In the genomic region with DNA sequence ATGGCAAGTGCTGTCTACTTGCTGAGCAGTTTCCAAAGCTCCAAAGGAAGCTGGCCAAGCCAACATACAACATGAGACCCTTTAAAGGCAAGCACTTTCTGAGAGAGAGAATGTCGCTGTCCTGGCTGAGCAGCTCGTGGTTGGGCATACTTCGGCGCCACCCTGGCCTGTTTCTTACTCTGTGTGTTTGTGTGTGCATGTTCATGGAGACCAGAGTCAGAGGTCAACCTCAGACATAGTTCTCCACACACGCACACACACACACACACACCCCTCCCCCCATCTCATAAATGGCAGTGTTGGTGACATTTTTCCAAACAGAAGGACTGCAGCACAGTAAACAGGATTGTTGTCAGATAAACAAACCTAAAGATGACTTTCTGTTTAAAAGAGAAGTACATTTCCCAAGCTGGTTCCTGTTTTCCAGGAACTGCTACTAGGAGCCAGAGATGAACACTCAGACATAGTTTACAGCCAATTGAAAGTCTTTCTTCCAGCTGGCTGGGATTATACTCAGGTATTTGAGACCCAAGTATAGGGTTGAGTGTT, we compare ENCODE assay signal across 21 mouse cellular contexts.
"Had no signal": no experiment of that assay in that cellular context is flagged by ENCODE, and none has a peak within 500 bp of the region (broad histone marks: within the 10 kb centered on the region; RNA-seq: fewer than 3 reads in every experiment).

No protein-coding gene starts in this region.

- H3K27me3 ChIP-seq: limb, embryonic 12.5 days; limb, embryonic 15.5 days; midbrain, embryonic 12.5 days; midbrain, embryonic 15.5 days; neural tube, embryonic 13.5 days; stomach, embryonic 15.5 days had no signal

- ATAC-seq: inflammation-experienced regulatory T-cells, adult 6 months; intestine, embryonic 16.5 days; liver, postnatal 0 days; midbrain, embryonic 15.5 days had no signal

- H3K9ac ChIP-seq: limb, embryonic 12.5 days; limb, embryonic 15.5 days; liver, embryonic 14.5 days; liver, postnatal 0 days; midbrain, embryonic 12.5 days; midbrain, embryonic 15.5 days; neural tube, embryonic 13.5 days; stomach, embryonic 15.5 days had no signal

- H3K4me1 ChIP-seq: stomach, embryonic 15.5 days had no signal

- H3K4me2 ChIP-seq: limb, embryonic 12.5 days; limb, embryonic 15.5 days; liver, embryonic 11.5 days; midbrain, embryonic 12.5 days; midbrain, embryonic 15.5 days; neural tube, embryonic 13.5 days; stomach, embryonic 15.5 days had no signal

- DNase-seq: kidney, adult 18-20 months; kidney, adult 9 months; kidney, postnatal 14 days; kidney, postnatal 4 days; left cerebral cortex, postnatal 4 days; liver, postnatal 0 days; retina, postnatal 1 day; right cerebral cortex, postnatal 25 days; spleen, adult 18-20 months; thymus, postnatal 36 days had no signal

- H3K36me3 ChIP-seq: limb, embryonic 12.5 days; limb, embryonic 15.5 days; midbrain, embryonic 12.5 days; midbrain, embryonic 15.5 days; neural tube, embryonic 13.5 days; stomach, embryonic 15.5 days had no signal

- H3K4me3 ChIP-seq: limb, embryonic 12.5 days; limb, embryonic 15.5 days; midbrain, embryonic 12.5 days; midbrain, embryonic 15.5 days; myocyte; neural tube, embryonic 13.5 days; stomach, embryonic 15.5 days had no signal

- H3K27ac ChIP-seq: limb, embryonic 12.5 days; limb, embryonic 15.5 days; liver, embryonic 14.5 days; midbrain, embryonic 12.5 days; midbrain, embryonic 15.5 days; neural tube, embryonic 13.5 days; stomach, embryonic 15.5 days had no signal

- H3K9me3 ChIP-seq: limb, embryonic 12.5 days; limb, embryonic 15.5 days; midbrain, embryonic 12.5 days; midbrain, embryonic 15.5 days; neural tube, embryonic 13.5 days; stomach, embryonic 15.5 days had no signal
